Mouse (Mus musculus): ENCODE measurements at regions not wholly inside any gene's neighbourhood (a gene's known extent, or its start where the extent isn't known, plus 50 kb on each side); places are given as distances from the start of the nearest gene placed in this dataset.

GRCm38 (mm10) chr14:25068430-25068829 is 390.6 kb upstream of the Zmiz1 start:
- no peaks in the 10 kb centered on the region for H3K36me3 ChIP-seq
- H3K4me2 ChIP-seq: no peak overlapping the region
- no peak overlapping the region for H3K4me3 ChIP-seq
- H3K9ac ChIP-seq: no peak overlapping the region
- H3K27me3 ChIP-seq (replicated peaks): no peaks in the 10 kb centered on the region; the same call in 1 of the 2 replicates
- H3K4me1 ChIP-seq: no peaks in the 10 kb centered on the region
- WGBS (ENCODE audit: insufficient replicate concordance): 52% methylated on average over 8 of the region's 8 CpGs
- no peak for ATAC-seq
- H3K27ac ChIP-seq: no peak overlapping the region
- H3K9me3 ChIP-seq (replicated peaks): no peaks in the 10 kb centered on the region

- 60% methylated on average over 5 of the region's 5 CpGs for WGBS (ENCODE audit: insufficient replicate concordance)
Measured at GRCm38 (mm10) chr14:25073143-25073542, 385.8 kb upstream of the Zmiz1 start.

GRCm38 (mm10) chr14:25074022-25074800 is 384.8 kb upstream of the Zmiz1 start:
- Histone ChIP-seq H3K4me2 (no peak overlapping the region), H3K4me3 (no peak overlapping the region), H3K4me1 (no peaks in the 10 kb centered on the region), H3K27me3 (replicated peaks) (no peaks in the 10 kb centered on the region), H3K9ac (no peak overlapping the region), H3K36me3 (no peaks in the 10 kb centered on the region), H3K27ac (no peak overlapping the region), H3K9me3 (replicated peaks) (no peaks in the 10 kb centered on the region)
- WGBS (ENCODE audit: insufficient replicate concordance): 63% methylated on average over 9 of the region's 9 CpGs
- ATAC-seq: no peak

More at GRCm38 (mm10) chr14:25073143-25073542, 385.8 kb upstream of the Zmiz1 start:
- no peaks in the 10 kb centered on the region for H3K4me1 ChIP-seq
- H3K9ac ChIP-seq: no peak overlapping the region
- no peak for ATAC-seq
- H3K27ac ChIP-seq: no peak overlapping the region
- no peaks in the 10 kb centered on the region for H3K9me3 ChIP-seq (replicated peaks)
- H3K27me3 ChIP-seq (replicated peaks): no peaks in the 10 kb centered on the region
- H3K36me3 ChIP-seq: no peaks in the 10 kb centered on the region
- H3K4me2 ChIP-seq: no peak overlapping the region
- H3K4me3 ChIP-seq: no peak overlapping the region

- no peak overlapping the region for H3K27ac ChIP-seq
Measured at GRCm38 (mm10) chr14:25074891-25075290, 384.1 kb upstream of the Zmiz1 start.

DNA sequence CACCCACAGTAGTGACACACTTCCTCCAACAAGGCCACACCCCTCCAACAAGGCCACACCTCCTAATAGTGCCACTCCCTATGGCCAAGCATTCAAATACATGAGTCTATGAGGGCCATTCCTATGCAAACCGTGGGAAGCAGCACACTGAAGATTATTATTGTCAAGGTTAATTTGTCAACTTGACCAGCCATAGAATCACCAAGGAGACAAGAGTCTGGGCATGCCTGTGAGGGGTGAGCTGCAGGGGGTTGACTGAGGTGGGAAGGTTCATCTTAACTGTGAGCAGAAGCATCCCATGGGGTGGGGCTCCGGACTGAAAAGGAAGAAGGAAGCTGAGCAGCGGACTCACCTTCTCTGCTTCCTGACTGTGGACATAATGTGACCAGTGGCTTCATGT is 378.6 kb upstream of the Zmiz1 start:
- ATAC-seq: no peak
- H3K4me1 ChIP-seq: no peaks in the 10 kb centered on the region
- no peak overlapping the region for H3K4me2 ChIP-seq
- no peaks in the 10 kb centered on the region for H3K36me3 ChIP-seq
- H3K27ac ChIP-seq: no peak overlapping the region
- H3K9ac ChIP-seq: no peak overlapping the region
- 58% methylated on average over 3 of the region's 3 CpGs for WGBS (ENCODE audit: insufficient replicate concordance)
- H3K9me3 ChIP-seq (replicated peaks): no peaks in the 10 kb centered on the region
- no peak overlapping the region for H3K4me3 ChIP-seq
- H3K27me3 ChIP-seq (replicated peaks): no peaks in the 10 kb centered on the region

More at GRCm38 (mm10) chr14:25074891-25075290, 384.1 kb upstream of the Zmiz1 start:
- Histone ChIP-seq H3K9ac (no peak overlapping the region), H3K4me2 (no peak overlapping the region), H3K36me3 (no peaks in the 10 kb centered on the region), H3K4me1 (no peaks in the 10 kb centered on the region), H3K27me3 (replicated peaks) (no peaks in the 10 kb centered on the region), H3K4me3 (no peak overlapping the region), H3K9me3 (replicated peaks) (no peaks in the 10 kb centered on the region)
- ATAC-seq: no peak
- WGBS (ENCODE audit: insufficient replicate concordance): 66% methylated on average over 5 of the region's 5 CpGs

DNA sequence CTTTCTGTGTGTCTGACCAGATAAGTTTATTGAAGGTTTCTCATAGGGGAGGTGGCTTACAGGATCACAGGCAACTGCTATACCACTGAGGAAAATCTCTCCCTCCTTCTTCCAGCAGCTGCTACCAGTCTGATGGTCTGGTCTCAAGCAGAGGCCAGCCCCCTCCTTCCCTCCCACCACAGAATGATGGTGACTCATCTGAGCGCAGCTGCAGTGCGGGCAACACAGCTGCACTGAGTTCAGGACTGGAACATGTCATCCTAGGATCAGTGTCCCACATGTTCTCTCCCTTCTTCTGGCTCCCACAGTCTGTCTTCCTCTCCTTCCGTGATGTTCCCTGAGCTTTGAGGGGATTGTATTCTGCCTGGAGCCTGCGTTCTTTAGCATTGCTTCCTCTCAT is 375.1 kb upstream of the Zmiz1 start:
- H3K9ac ChIP-seq: no peak overlapping the region
- no peaks in the 10 kb centered on the region for H3K4me1 ChIP-seq
- H3K27ac ChIP-seq: no peak overlapping the region
- H3K4me3 ChIP-seq: no peak overlapping the region
- WGBS (ENCODE audit: insufficient replicate concordance): 66% methylated on average over 4 of the region's 4 CpGs
- ATAC-seq: no peak
- H3K36me3 ChIP-seq: no peaks in the 10 kb centered on the region
- no peak overlapping the region for H3K4me2 ChIP-seq
- H3K27me3 ChIP-seq (replicated peaks): no peaks in the 10 kb centered on the region
- no peaks in the 10 kb centered on the region for H3K9me3 ChIP-seq (replicated peaks)

DNA sequence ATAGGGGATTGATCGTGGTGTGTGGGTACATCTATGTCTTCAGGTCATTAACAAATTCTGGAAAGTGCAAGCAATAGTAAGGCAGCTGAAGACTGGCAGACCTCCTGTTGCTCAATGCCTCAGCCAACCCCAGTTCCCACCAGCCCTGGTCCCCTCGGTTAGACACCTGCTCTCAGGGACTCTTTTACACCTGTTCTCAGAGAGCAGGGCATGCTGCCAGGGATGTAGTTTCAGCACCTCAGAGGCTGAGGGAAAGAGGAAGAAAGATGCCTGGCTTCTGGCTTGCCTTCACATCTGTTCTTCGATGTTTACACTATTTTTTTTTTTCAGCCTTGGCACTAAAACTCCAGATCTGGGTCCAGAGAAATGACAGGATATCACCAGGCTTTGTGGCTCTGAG is 362.2 kb upstream of the Zmiz1 start:
- ATAC-seq: no peak
- WGBS (ENCODE audit: insufficient replicate concordance): 64% methylated on average over 3 of the region's 3 CpGs
- Histone ChIP-seq H3K4me1 (no peaks in the 10 kb centered on the region), H3K27ac (no peak overlapping the region), H3K9me3 (replicated peaks) (no peaks in the 10 kb centered on the region), H3K36me3 (no peaks in the 10 kb centered on the region), H3K9ac (no peak overlapping the region), H3K4me2 (no peak overlapping the region), H3K4me3 (no peak overlapping the region), H3K27me3 (replicated peaks) (no peaks in the 10 kb centered on the region)

- ATAC-seq: no peak
- H3K4me2 ChIP-seq: no peak overlapping the region
- no peak overlapping the region for H3K27ac ChIP-seq
- WGBS (ENCODE audit: insufficient replicate concordance): 77% methylated on average over 10 of the region's 10 CpGs
- no peaks in the 10 kb centered on the region for H3K9me3 ChIP-seq (replicated peaks)
- peaks cover 18% of the 10 kb centered on the region for H3K4me1 ChIP-seq
- no peak overlapping the region for H3K4me3 ChIP-seq
- H3K27me3 ChIP-seq (replicated peaks): no peaks in the 10 kb centered on the region
- no peaks in the 10 kb centered on the region for H3K36me3 ChIP-seq
- H3K9ac ChIP-seq: no peak overlapping the region
Measured at GRCm38 (mm10) chr14:25105391-25105790, 353.6 kb upstream of the Zmiz1 start.

DNA sequence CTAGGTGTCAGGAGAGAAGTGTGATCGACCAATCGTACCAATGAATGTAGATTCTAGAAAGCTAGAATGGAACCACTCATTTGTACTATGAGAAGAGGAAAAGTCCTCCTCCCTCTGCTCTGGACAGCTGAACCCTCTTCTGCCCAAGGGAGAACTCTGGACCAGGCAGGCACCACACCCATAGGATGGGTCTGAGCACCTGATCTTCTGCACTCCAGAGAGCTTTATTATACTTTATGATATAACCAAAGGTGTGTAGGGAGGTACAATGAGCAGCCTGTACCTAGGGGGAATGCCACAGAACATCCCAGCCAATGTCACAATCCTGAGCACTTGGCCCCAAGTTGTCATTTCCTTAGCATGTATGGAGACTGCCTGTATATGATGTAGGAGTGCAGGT is 352.5 kb upstream of the Zmiz1 start:
- WGBS (ENCODE audit: insufficient replicate concordance): 79% methylated on average over 2 of the region's 2 CpGs
- H3K9me3 ChIP-seq (replicated peaks): no peaks in the 10 kb centered on the region
- H3K36me3 ChIP-seq: no peaks in the 10 kb centered on the region
- H3K4me1 ChIP-seq: peaks cover 18% of the 10 kb centered on the region
- H3K9ac ChIP-seq: no peak overlapping the region
- H3K27ac ChIP-seq: no peak overlapping the region
- H3K4me3 ChIP-seq: no peak overlapping the region
- ATAC-seq: no peak
- H3K4me2 ChIP-seq: no peak overlapping the region
- no peaks in the 10 kb centered on the region for H3K27me3 ChIP-seq (replicated peaks)

GRCm38 (mm10) chr14:25108101-25108652 is 350.8 kb upstream of the Zmiz1 start:
- H3K27ac ChIP-seq: no peak overlapping the region
- no peak for ATAC-seq
- no peak overlapping the region for H3K4me3 ChIP-seq
- peaks cover 21% of the 10 kb centered on the region for H3K4me1 ChIP-seq
- no peaks in the 10 kb centered on the region for H3K36me3 ChIP-seq
- WGBS (ENCODE audit: insufficient replicate concordance): 22% methylated on average over 17 of the region's 17 CpGs
- H3K27me3 ChIP-seq (replicated peaks): no peaks in the 10 kb centered on the region
- peak overlapping the region; percentile 47 for H3K4me2 ChIP-seq
- H3K9me3 ChIP-seq (replicated peaks): no peaks in the 10 kb centered on the region
- H3K9ac ChIP-seq: no peak overlapping the region

DNA sequence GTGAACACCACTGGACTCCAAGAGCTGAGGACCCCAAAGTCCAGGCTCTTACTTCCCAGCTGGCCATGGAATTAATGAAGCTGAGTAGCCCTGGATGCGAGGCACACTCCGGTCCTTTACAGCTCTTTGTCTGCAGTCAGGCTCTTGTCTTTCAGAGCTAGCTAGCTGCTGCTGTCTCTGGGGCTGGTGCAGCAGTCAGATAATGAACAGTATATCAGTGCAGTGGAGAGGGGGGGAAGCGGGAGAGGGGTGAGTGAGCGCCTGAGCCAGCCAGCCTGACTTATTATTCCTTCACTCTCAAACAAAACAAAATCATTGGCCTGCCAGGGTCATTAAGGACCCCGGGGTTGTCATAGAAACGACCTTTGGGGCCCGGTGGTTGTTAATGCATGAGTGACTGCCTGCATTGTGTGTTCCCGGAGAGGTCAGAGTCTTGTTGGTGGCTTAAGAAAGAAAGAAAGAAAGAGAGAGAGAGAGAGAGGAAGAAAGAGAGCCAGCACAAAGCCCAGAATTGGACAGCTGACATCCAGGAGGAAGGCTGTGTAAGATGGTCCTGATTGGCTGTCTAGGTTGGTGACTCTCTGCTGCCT is 350.2 kb upstream of the Zmiz1 start:
- Histone ChIP-seq H3K4me2 (peak overlapping the region; percentile 47), H3K27ac (no peak overlapping the region), H3K4me3 (no peak overlapping the region), H3K27me3 (replicated peaks) (no peaks in the 10 kb centered on the region), H3K36me3 (no peaks in the 10 kb centered on the region), H3K9me3 (replicated peaks) (no peaks in the 10 kb centered on the region), H3K9ac (no peak overlapping the region), H3K4me1 (peaks cover 21% of the 10 kb centered on the region)
- peak; percentile 37; the same call in 1 of the 2 replicates for ATAC-seq
- 6% methylated on average over 8 of the region's 8 CpGs for WGBS (ENCODE audit: insufficient replicate concordance)

DNA sequence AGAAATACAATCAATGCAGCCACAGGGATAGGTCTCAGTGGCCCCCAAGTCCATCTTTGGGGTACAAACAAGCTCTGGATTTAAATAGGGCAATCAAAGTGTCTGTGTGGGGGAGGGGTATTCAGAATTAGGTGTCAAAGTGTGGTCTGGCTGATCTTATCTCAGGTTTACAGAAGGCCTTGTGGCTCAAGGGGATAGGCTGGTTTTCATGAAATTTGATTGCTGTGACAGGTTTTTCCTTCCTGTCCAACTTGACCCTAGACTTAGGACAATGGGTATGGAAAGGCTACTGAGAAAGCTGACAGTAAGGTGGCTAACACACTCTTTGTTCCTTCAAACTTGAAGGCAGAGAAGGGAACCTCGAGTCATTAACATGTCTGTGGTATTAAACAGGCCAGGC is 349.3 kb upstream of the Zmiz1 start:
- WGBS (ENCODE audit: insufficient replicate concordance): 15% methylated on average over 1 of the region's 1 CpGs
- H3K27me3 ChIP-seq (replicated peaks): no peaks in the 10 kb centered on the region
- H3K9ac ChIP-seq: no peak overlapping the region
- no peak overlapping the region for H3K4me3 ChIP-seq
- H3K27ac ChIP-seq: no peak overlapping the region
- no peak for ATAC-seq
- H3K9me3 ChIP-seq (replicated peaks): no peaks in the 10 kb centered on the region
- H3K36me3 ChIP-seq: no peaks in the 10 kb centered on the region
- no peak overlapping the region for H3K4me2 ChIP-seq
- H3K4me1 ChIP-seq: peaks cover 21% of the 10 kb centered on the region

Data from liver, embryonic 12.5 days (tissue).